Mouse (Mus musculus): ENCODE data around the gene Thsd4. TPM values are rescaled to one million over a fixed set of nuclear protein-coding genes. Genes with fewer than 3 reads are reported as not detected.

Thsd4 gene
- total RNA-seq, 1 experiment = 1.6 TPM

GRCm38 (mm10) chr9:60089441-60089840 is 432.4 kb downstream of the Thsd4 start:
- H3K9ac ChIP-seq (ENCODE audit: insufficient read depth, low read depth, low read length, poor library complexity, severe bottlenecking) = no peak overlapping the region
- no peak overlapping the region for H3K27ac ChIP-seq (ENCODE audit: insufficient read depth, low read depth, low read length, poor library complexity, severe bottlenecking)
- in situ Hi-C loops (cut with MboI; ENCODE audit: low sequenced_read_pairs in 2 of 2, unreplicated experiment in 2 of 2) = no loop called here
- DNase-seq (ENCODE audit: low read depth, low spot score) = no peak
- H3K36me3 ChIP-seq (ENCODE audit: control insufficient read depth, insufficient read depth, low read length, poor library complexity, severe bottlenecking) = no peaks in the 10 kb centered on the region
- H3K9me3 ChIP-seq (ENCODE audit: control insufficient read depth, insufficient read depth, low read depth, low read length) = no peaks in the 10 kb centered on the region
- no peak overlapping the region for H3K4me3 ChIP-seq (ENCODE audit: insufficient read depth in 1 of 2, low read depth in 1 of 2, low read length in 2 of 2, poor library complexity in 1 of 2, severe bottlenecking in 1 of 2)
- no peaks in the 10 kb centered on the region for H3K4me1 ChIP-seq (ENCODE audit: control insufficient read depth in 2 of 2, insufficient read depth in 2 of 2, low read length in 2 of 2, poor library complexity in 1 of 2)
- TF ChIP-seq ZNF384 (IDR thresholded peaks at IDR 0.05; ENCODE audit: low read depth, low read length) (no peak), CHD2 (IDR thresholded peaks at IDR 0.05; ENCODE audit: low read depth, low read length) (no peak), HCFC1 (IDR thresholded peaks at IDR 0.05; ENCODE audit: borderline replicate concordance, insufficient read depth, low read length) (no peak), ZC3H11A (IDR thresholded peaks at IDR 0.05; ENCODE audit: borderline replicate concordance, low read depth, low read length) (no peak), MAFK (IDR thresholded peaks at IDR 0.05; ENCODE audit: insufficient read depth, low read depth, low read length) (no peak)

- no peaks in the 10 kb centered on the region for H3K4me1 ChIP-seq (ENCODE audit: control insufficient read depth in 2 of 2, insufficient read depth in 2 of 2, low read length in 2 of 2, poor library complexity in 1 of 2)
- in situ Hi-C loops (cut with MboI; ENCODE audit: low sequenced_read_pairs in 2 of 2, unreplicated experiment in 2 of 2) = no loop called here
- TF ChIP-seq HCFC1 (IDR thresholded peaks at IDR 0.05; ENCODE audit: borderline replicate concordance, insufficient read depth, low read length) (no peak), ZNF384 (IDR thresholded peaks at IDR 0.05; ENCODE audit: low read depth, low read length) (no peak), MAFK (IDR thresholded peaks at IDR 0.05; ENCODE audit: insufficient read depth, low read depth, low read length) (no peak), CHD2 (IDR thresholded peaks at IDR 0.05; ENCODE audit: low read depth, low read length) (no peak), ZC3H11A (IDR thresholded peaks at IDR 0.05; ENCODE audit: borderline replicate concordance, low read depth, low read length) (no peak)
These were observed 433.7 kb downstream of the Thsd4 start for GRCm38 (mm10) chr9:60088101-60088500.

GRCm38 (mm10) chr9:60082107-60082581 is 439.7 kb downstream of the Thsd4 start:
- no peak overlapping the region for H3K9ac ChIP-seq (ENCODE audit: insufficient read depth, low read depth, low read length, poor library complexity, severe bottlenecking)
- H3K4me1 ChIP-seq (ENCODE audit: control insufficient read depth in 2 of 2, insufficient read depth in 2 of 2, low read length in 2 of 2, poor library complexity in 1 of 2) = no peaks in the 10 kb centered on the region
- H3K27ac ChIP-seq (ENCODE audit: insufficient read depth, low read depth, low read length, poor library complexity, severe bottlenecking) = no peak overlapping the region
- in situ Hi-C loops (cut with MboI; ENCODE audit: low sequenced_read_pairs in 2 of 2, unreplicated experiment in 2 of 2) = no loop called here
- H3K4me3 ChIP-seq (ENCODE audit: insufficient read depth in 1 of 2, low read depth in 1 of 2, low read length in 2 of 2, poor library complexity in 1 of 2, severe bottlenecking in 1 of 2) = no peak overlapping the region
- no peaks in the 10 kb centered on the region for H3K9me3 ChIP-seq (ENCODE audit: control insufficient read depth, insufficient read depth, low read depth, low read length)
- DNase-seq (ENCODE audit: low read depth, low spot score) = peak; percentile 12
- H3K36me3 ChIP-seq (ENCODE audit: control insufficient read depth, insufficient read depth, low read length, poor library complexity, severe bottlenecking) = no peaks in the 10 kb centered on the region
- TF ChIP-seq HCFC1 (IDR thresholded peaks at IDR 0.05; ENCODE audit: borderline replicate concordance, insufficient read depth, low read length) (no peak), ZC3H11A (IDR thresholded peaks at IDR 0.05; ENCODE audit: borderline replicate concordance, low read depth, low read length) (no peak), MAFK (IDR thresholded peaks at IDR 0.05; ENCODE audit: insufficient read depth, low read depth, low read length) (no peak), ZNF384 (IDR thresholded peaks at IDR 0.05; ENCODE audit: low read depth, low read length) (no peak), CHD2 (IDR thresholded peaks at IDR 0.05; ENCODE audit: low read depth, low read length) (no peak)

More at GRCm38 (mm10) chr9:60088101-60088500, 433.7 kb downstream of the Thsd4 start:
- Histone ChIP-seq H3K9me3 (ENCODE audit: control insufficient read depth, insufficient read depth, low read depth, low read length) (no peaks in the 10 kb centered on the region), H3K36me3 (ENCODE audit: control insufficient read depth, insufficient read depth, low read length, poor library complexity, severe bottlenecking) (no peaks in the 10 kb centered on the region), H3K27ac (ENCODE audit: insufficient read depth, low read depth, low read length, poor library complexity, severe bottlenecking) (no peak overlapping the region), H3K4me3 (ENCODE audit: insufficient read depth in 1 of 2, low read depth in 1 of 2, low read length in 2 of 2, poor library complexity in 1 of 2, severe bottlenecking in 1 of 2) (no peak overlapping the region), H3K9ac (ENCODE audit: insufficient read depth, low read depth, low read length, poor library complexity, severe bottlenecking) (no peak overlapping the region)
- peak; percentile 34 for DNase-seq (ENCODE audit: low read depth, low spot score)

GRCm38 (mm10) chr9:60077761-60078160 is 444.1 kb downstream of the Thsd4 start:
- Histone ChIP-seq H3K9ac (ENCODE audit: insufficient read depth, low read depth, low read length, poor library complexity, severe bottlenecking) (no peak overlapping the region), H3K36me3 (ENCODE audit: control insufficient read depth, insufficient read depth, low read length, poor library complexity, severe bottlenecking) (no peaks in the 10 kb centered on the region), H3K9me3 (ENCODE audit: control insufficient read depth, insufficient read depth, low read depth, low read length) (no peaks in the 10 kb centered on the region), H3K4me1 (ENCODE audit: control insufficient read depth in 2 of 2, insufficient read depth in 2 of 2, low read length in 2 of 2, poor library complexity in 1 of 2) (no peaks in the 10 kb centered on the region), H3K27ac (ENCODE audit: insufficient read depth, low read depth, low read length, poor library complexity, severe bottlenecking) (no peak overlapping the region), H3K4me3 (ENCODE audit: insufficient read depth in 1 of 2, low read depth in 1 of 2, low read length in 2 of 2, poor library complexity in 1 of 2, severe bottlenecking in 1 of 2) (no peak overlapping the region)
- TF ChIP-seq CHD2 (IDR thresholded peaks at IDR 0.05; ENCODE audit: low read depth, low read length) (no peak), ZC3H11A (IDR thresholded peaks at IDR 0.05; ENCODE audit: borderline replicate concordance, low read depth, low read length) (no peak), ZNF384 (IDR thresholded peaks at IDR 0.05; ENCODE audit: low read depth, low read length) (no peak), HCFC1 (IDR thresholded peaks at IDR 0.05; ENCODE audit: borderline replicate concordance, insufficient read depth, low read length) (no peak), MAFK (IDR thresholded peaks at IDR 0.05; ENCODE audit: insufficient read depth, low read depth, low read length) (no peak)
- DNase-seq (ENCODE audit: low read depth, low spot score) = no peak
- in situ Hi-C loops (cut with MboI; ENCODE audit: low sequenced_read_pairs in 2 of 2, unreplicated experiment in 2 of 2) = no loop called here

- no peak overlapping the region for H3K27ac ChIP-seq (ENCODE audit: insufficient read depth, low read depth, low read length, poor library complexity, severe bottlenecking)
- no peak for DNase-seq (ENCODE audit: low read depth, low spot score)
- no peaks in the 10 kb centered on the region for H3K4me1 ChIP-seq (ENCODE audit: control insufficient read depth in 2 of 2, insufficient read depth in 2 of 2, low read length in 2 of 2, poor library complexity in 1 of 2)
- no peak overlapping the region for H3K4me3 ChIP-seq (ENCODE audit: insufficient read depth in 1 of 2, low read depth in 1 of 2, low read length in 2 of 2, poor library complexity in 1 of 2, severe bottlenecking in 1 of 2)
- TF ChIP-seq ZC3H11A (IDR thresholded peaks at IDR 0.05; ENCODE audit: borderline replicate concordance, low read depth, low read length) (no peak), ZNF384 (IDR thresholded peaks at IDR 0.05; ENCODE audit: low read depth, low read length) (no peak), MAFK (IDR thresholded peaks at IDR 0.05; ENCODE audit: insufficient read depth, low read depth, low read length) (no peak), CHD2 (IDR thresholded peaks at IDR 0.05; ENCODE audit: low read depth, low read length) (no peak), HCFC1 (IDR thresholded peaks at IDR 0.05; ENCODE audit: borderline replicate concordance, insufficient read depth, low read length) (no peak)
- no peak overlapping the region for H3K9ac ChIP-seq (ENCODE audit: insufficient read depth, low read depth, low read length, poor library complexity, severe bottlenecking)
- in situ Hi-C loops (cut with MboI; ENCODE audit: low sequenced_read_pairs in 2 of 2, unreplicated experiment in 2 of 2) = no loop called here
- H3K9me3 ChIP-seq (ENCODE audit: control insufficient read depth, insufficient read depth, low read depth, low read length) = no peaks in the 10 kb centered on the region
- no peaks in the 10 kb centered on the region for H3K36me3 ChIP-seq (ENCODE audit: control insufficient read depth, insufficient read depth, low read length, poor library complexity, severe bottlenecking)
These were observed 445.4 kb downstream of the Thsd4 start for GRCm38 (mm10) chr9:60076396-60076795.
